In the genomic region with DNA sequence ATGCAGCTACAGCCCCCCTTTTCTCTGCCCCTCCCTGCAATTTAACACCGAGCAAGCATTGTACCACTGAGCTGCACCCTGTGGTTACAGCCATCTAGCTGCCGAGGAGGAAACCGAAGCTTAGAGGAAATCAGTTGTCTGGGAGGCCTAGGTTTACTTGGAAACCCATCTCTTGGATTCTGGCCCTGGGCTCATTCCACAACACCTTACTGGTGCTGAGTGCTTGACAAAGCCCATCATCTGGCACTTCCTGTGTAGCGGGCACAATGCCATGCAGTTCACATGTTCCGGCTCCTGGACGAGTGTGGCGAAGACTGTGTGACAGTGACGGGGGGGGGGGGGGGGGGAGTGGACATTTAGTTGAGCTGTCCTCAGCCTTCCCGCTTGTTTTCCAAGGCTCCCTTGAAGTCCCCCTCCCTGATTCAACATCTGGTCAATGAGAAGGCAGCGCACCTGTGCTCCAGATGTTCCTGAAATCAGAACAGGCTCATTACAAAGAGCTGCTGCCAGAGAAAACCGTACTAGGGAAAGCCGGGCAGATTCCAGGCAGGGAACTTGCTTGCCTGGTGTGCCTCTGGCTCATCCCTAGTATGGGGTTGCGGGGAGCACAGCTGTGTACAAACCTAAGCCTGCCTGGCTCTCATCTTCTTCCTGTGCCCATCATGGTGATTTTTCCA, we compare ENCODE assay signal across 1 mouse cellular context.
TF ChIP-seq lines count a peak whose summit lies in the region.

No protein-coding gene starts in this region.

TF ChIP-seq in myocyte, 11 proteins besides CTCF, POLR2A, EP300 and RAD21:
- TF ChIP-seq MYOD1 (IDR thresholded peaks at IDR 0.05; ENCODE audit: control insufficient read depth in 1 of 3, insufficient read length in 2 of 3, low read depth in 2 of 3) (peak in 1 of 3 experiments; percentile 61), E2F4 (IDR thresholded peaks at IDR 0.05; ENCODE audit: insufficient read depth) (no peak)
